Mouse (Mus musculus) liver, postnatal 0 days (tissue): ENCODE data around the gene Pard3b.

Experiments
- CTCF ChIP-seq: sonication (generic); IDR thresholded peaks from 2 replicates; pipeline ENCODE4 v1.5.1; 2016; ENCODE audit warnings: antibody characterized with exemption, low read depth
- EP300 ChIP-seq: IDR thresholded peaks from 2 replicates; pipeline ENCODE4 v1.6.1; 2016; ENCODE audit warnings: antibody characterized with exemption, low read depth, mild to moderate bottlenecking

DNA sequence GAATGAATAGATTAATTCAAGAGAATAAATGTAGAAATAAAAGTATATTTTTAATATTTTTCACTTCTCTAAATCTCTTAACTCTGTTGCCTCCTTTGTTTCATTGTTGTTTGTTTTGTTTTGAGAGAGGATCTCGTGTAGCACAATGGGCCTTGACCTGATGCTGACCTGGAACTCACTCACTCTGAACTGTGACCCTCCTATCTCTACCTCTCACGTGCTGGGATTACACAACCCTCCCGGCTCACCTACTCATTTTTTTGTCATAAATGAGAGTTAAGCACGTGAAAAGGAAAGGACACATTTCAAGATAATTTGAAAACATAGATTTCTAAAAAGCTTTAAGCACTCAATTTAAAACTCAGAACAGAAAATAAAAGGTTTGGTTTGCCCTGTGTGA lies 928.0 kb downstream of the Pard3b start:
- TF ChIP-seq EP300 (no peak), CTCF (no peak)
